Mouse (Mus musculus): ENCODE measurements around the gene Chchd3.

DNA sequence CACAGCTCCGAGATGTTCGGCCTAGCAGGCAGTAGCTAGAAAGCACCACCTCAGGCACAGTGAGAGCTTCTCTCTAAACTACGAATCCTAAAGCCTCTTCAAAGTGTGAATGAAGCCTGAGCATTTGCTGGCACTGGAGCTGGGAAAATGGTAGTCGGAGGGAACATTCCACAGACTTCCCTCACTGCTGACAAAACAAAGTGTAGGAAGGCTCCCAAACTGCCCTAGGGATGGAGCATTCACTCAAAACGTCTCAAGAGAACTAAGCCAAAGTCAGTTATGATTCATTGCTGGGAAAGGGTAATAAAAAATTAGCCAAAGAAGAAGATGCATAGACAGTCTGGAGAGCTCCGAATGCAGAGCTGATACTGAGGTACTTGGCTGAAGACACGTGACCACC lies 211.1 kb downstream of the Chchd3 start:
- no peak for TF ChIP-seq CTCF (IDR thresholded peaks at IDR 0.05 in 2 of 3, conservative IDR thresholded peaks at IDR 0.05 in 1 of 3; ENCODE audit: control insufficient read depth in 1 of 3, insufficient read depth in 1 of 3, low read depth in 2 of 3, low read length in 3 of 3, poor library complexity in 1 of 3, severe bottlenecking in 1 of 3)
- no peak for TF ChIP-seq TBP (IDR thresholded peaks at IDR 0.05; ENCODE audit: low read depth, low read length)
- no peak for TF ChIP-seq E2F4 (IDR thresholded peaks at IDR 0.05; ENCODE audit: borderline replicate concordance, low read depth, low read length)
- TF ChIP-seq POLR2A (IDR thresholded peaks at IDR 0.05; ENCODE audit: control insufficient read depth in 1 of 2, insufficient read depth in 1 of 2, low read depth in 1 of 2, low read length in 2 of 2, poor library complexity in 1 of 2) = no peak
